Mouse (Mus musculus) gastrocnemius, adult 2 months (tissue): ENCODE results near the gene Hsbp1. TPM values are rescaled to one million over a fixed set of nuclear protein-coding genes. Genes with fewer than 3 reads are reported as not detected.
"Not testable (repeated sequence)": the region's sequence is repeated elsewhere in the genome, so short reads cannot be mapped to it uniquely, and the experiment has no call there.

Source experiments
- DNase-seq: peaks from one replicate; pipeline ENCODE4 v3.0.0; 2022
- H3K27ac ChIP-seq: fragments of 200-600 bp; 2 replicates; pipeline ENCODE4 v1.8.1; 2022; ENCODE audit warnings: mild to moderate bottlenecking
- H3K4me3 ChIP-seq: fragments of 200-600 bp; 2 replicates; pipeline ENCODE4 v1.8.1; 2022; ENCODE audit warnings: mild to moderate bottlenecking, moderate library complexity
- CTCF ChIP-seq: fragments of 200-600 bp; IDR thresholded peaks from 2 replicates; pipeline ENCODE4 v1.8.1; 2022; ENCODE audit warnings: antibody characterized with exemption, mild to moderate bottlenecking, moderate library complexity
- intact Hi-C: fragments of 180-260 bp; cut with DNase I; formaldehyde crosslinking; loops from one replicate; pipeline ENCODE4 v1.15.1; 2025
- long read RNA-seq, 2 experiments: library from polyadenylated mRNA; stranded (forward); transcript quantifications; one replicate each; pipeline ENCODE4 v2.0.0; 2021
- total RNA-seq, 2 experiments: library from RNA; stranded (reverse); gene quantifications; 2 replicates each; pipeline ENCODE4 v1.2.3; 2021

Hsbp1 gene
- total RNA-seq = 100 to 1,000 TPM; 132 to 151 TPM
- long read RNA-seq, experiment 1, transcript Hsbp1-201 (4 exons, 1,208 nt) = major isoform, 159 of 159 reads
- long read RNA-seq, experiment 1, partial matches to known transcripts = 0 of 159 reads
- long read RNA-seq, experiment 1, other reads (novel, unspliced or antisense) = 0 of 159 reads
- long read RNA-seq, experiment 2, transcript Hsbp1-201 (4 exons, 1,208 nt) = major isoform, 201 of 208 reads
- long read RNA-seq, experiment 2, partial matches to known transcripts = 0 of 208 reads
- long read RNA-seq, experiment 2, other reads (novel, unspliced or antisense) = 5 of 208 reads

- Histone ChIP-seq H3K27ac (peak within 1 kb of the TSS; percentile 91), H3K4me3 (peak within 1 kb of the TSS; percentile 96)
- peak; percentile 98 for DNase-seq
- no peak for TF ChIP-seq CTCF
- intact Hi-C loops = no loop called here
Observed at GRCm38 (mm10) chr8:119344190-119344856, at the start of gene Hsbp1. Hsbp1 (plus strand) TSS chr8:119344488.

GRCm38 (mm10) chr8:119295477-119295876 lies 48.8 kb upstream of the Hsbp1 start:
- TF ChIP-seq CTCF = peak; percentile 28
- Histone ChIP-seq H3K4me3 (no peak overlapping the region), H3K27ac (no peak overlapping the region)
- DNase-seq = no peak
- intact Hi-C loops = loop anchor here (10.0 kb wide), 1 partner anchor 231 kb away; no protein-coding TSS in a partner anchor

- TF ChIP-seq CTCF = peak; percentile 70
- intact Hi-C loops = loop anchor here (1.0 to 10.0 kb wide), 2 partner anchors 71 to 233 kb away; no protein-coding TSS in a partner anchor
- H3K27ac ChIP-seq, H3K4me3 ChIP-seq: not testable (repeated sequence)
- peak; percentile 49 for DNase-seq
Observed at GRCm38 (mm10) chr8:119297752-119298151, 46.5 kb upstream of the Hsbp1 start.

DNA sequence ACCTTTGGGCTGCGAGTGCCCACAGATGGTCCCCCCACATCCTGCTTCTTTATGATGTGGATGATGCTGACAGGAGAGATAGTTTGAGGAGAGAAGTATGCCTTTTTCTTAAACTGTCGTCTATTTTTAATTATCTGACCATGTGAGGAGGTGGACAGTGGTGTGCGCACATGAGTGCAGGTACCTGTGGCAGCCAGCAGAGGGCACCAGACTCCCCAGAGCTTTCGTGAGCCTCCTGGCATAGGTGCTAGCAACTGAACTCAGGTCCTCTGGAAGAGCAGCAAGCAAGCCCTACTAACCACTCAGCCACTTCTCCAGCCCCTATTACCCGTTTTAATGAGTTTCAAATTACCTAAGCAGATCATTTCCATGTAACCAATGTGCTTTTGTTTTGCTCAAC lies 44.0 kb upstream of the Hsbp1 start:
- H3K4me3 ChIP-seq = no peak overlapping the region
- DNase-seq = no peak
- peak; percentile 44 for TF ChIP-seq CTCF
- H3K27ac ChIP-seq = no peak overlapping the region
- intact Hi-C loops = no loop called here

- no peak for DNase-seq
- intact Hi-C loops = no loop called here
- Histone ChIP-seq H3K4me3 (no peak overlapping the region), H3K27ac (no peak overlapping the region)
- TF ChIP-seq CTCF = no peak
Observed at GRCm38 (mm10) chr8:119304196-119304595, 40.1 kb upstream of the Hsbp1 start.

DNA sequence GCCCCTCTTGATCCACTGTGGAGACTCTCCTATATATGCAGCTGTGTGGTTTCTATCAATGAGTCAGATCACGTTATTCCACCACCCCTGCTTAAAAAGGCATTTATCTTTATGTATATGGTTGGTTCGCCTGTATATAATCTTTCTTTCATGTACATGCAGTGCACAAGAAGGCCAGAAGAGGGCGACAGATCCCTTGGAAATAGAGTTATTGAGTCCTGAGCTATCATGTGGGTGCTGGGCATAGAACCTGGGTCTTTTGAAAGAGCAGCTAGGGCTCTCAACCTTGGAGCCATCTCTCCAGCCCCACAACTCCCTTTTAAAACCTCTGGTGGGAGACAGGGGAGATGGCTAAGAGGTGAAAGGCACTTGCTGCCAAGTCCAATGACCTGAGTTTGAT lies 32.9 kb upstream of the Hsbp1 start:
- no peak for DNase-seq
- no peak overlapping the region for H3K4me3 ChIP-seq
- intact Hi-C loops = loop anchor here (5.0 kb wide), 1 partner anchor 71 kb away; no protein-coding TSS in a partner anchor
- peak; percentile 70 for TF ChIP-seq CTCF
- H3K27ac ChIP-seq = no peak overlapping the region

DNA sequence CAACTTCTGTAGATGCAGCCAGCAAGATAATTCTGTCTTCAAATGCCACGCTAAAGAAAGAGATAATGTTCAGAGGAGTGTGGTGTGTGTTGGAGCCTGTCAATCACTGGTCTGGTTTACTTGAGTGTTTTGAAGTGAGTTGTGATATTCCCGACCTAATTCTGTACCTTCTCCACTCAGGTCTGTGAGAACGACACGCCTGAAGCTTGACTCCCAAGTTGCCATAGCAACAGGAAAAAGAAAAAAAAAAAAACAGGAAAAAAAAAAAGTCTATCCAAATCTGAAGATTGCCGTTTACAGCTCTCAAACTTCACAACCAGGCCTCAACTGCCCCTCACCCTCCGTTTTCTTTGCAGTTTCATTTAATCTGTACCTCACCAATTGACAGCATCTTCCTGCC lies 21.1 kb upstream of the Hsbp1 start:
- intact Hi-C loops = no loop called here
- H3K4me3 ChIP-seq = no peak overlapping the region
- DNase-seq = no peak
- no peak overlapping the region for H3K27ac ChIP-seq
- TF ChIP-seq CTCF = no peak

GRCm38 (mm10) chr8:119339546-119339945 lies 4.7 kb upstream of the Hsbp1 start:
- intact Hi-C loops = no loop called here
- DNase-seq = no peak
- no peak for TF ChIP-seq CTCF
- Histone ChIP-seq H3K4me3 (no peak overlapping the region), H3K27ac (no peak overlapping the region)

- TF ChIP-seq CTCF = no peak
- DNase-seq = no peak
- intact Hi-C loops = no loop called here
- peak overlapping the region; percentile 96 for H3K4me3 ChIP-seq
- peak overlapping the region; percentile 62 for H3K27ac ChIP-seq
Observed at GRCm38 (mm10) chr8:119343606-119344005, 682 bp upstream of the Hsbp1 start.

GRCm38 (mm10) chr8:119345029-119345682 lies 868 bp downstream of the Hsbp1 start:
- H3K27ac ChIP-seq = peak overlapping the region; percentile 91
- peak overlapping the region; percentile 96 for H3K4me3 ChIP-seq
- intact Hi-C loops = no loop called here
- TF ChIP-seq CTCF = no peak
- DNase-seq = no peak

- no peak overlapping the region; the same call in 1 of the 2 replicates for H3K4me3 ChIP-seq
- H3K27ac ChIP-seq = no peak overlapping the region
- no peak for DNase-seq
- intact Hi-C loops = no loop called here
- TF ChIP-seq CTCF = peak; percentile 28
Observed at GRCm38 (mm10) chr8:119345683-119346075, 1.4 kb downstream of the Hsbp1 start.

- intact Hi-C loops = no loop called here
- no peak for DNase-seq
- no peak overlapping the region for H3K4me3 ChIP-seq
- H3K27ac ChIP-seq = no peak overlapping the region
- no peak for TF ChIP-seq CTCF
Observed at GRCm38 (mm10) chr8:119351647-119352046, 7.4 kb downstream of the Hsbp1 start.
